Mouse (Mus musculus) hindlimb bud, embryonic 11.5 days (tissue): ENCODE results near the gene Gtf3c4.

Source experiments
- DNase-seq: peaks from one replicate; pipeline ENCODE4 v3.0.0-alpha.2; 2012; ENCODE audit warnings: low read depth, low spot score; ENCODE audit errors: extremely low spot score

Gene Gtf3c4

GRCm38 (mm10) chr2:28803406-28803805, 36.8 kb downstream of the Gtf3c4 start:
- DNase-seq = no peak

- peak; percentile 54 for DNase-seq
Observed at GRCm38 (mm10) chr2:28799575-28799974, 40.6 kb downstream of the Gtf3c4 start.

DNA sequence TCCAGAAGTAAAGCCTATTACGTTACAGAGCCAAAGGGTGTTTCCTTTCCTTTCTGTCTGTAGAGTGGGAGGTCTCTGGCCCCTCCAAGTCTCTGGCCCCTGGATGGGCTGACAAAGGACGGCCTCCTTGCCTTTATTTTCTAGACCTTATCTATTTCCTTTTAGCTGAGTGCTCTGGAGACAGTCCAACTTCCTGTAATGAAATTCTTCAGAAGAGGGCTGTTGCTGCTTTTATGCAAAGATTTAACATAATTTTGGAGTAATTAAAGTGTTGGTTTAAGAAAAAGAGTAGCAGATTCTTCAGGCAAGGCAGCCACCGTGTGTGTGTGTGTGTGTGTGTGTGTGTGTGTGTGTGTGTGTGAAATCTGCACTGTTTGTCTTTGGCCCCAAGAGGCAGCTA, 41.8 kb downstream of the Gtf3c4 start:
- DNase-seq = no peak

GRCm38 (mm10) chr2:28797490-28798106, 42.6 kb downstream of the Gtf3c4 start:
- DNase-seq = no peak

DNA sequence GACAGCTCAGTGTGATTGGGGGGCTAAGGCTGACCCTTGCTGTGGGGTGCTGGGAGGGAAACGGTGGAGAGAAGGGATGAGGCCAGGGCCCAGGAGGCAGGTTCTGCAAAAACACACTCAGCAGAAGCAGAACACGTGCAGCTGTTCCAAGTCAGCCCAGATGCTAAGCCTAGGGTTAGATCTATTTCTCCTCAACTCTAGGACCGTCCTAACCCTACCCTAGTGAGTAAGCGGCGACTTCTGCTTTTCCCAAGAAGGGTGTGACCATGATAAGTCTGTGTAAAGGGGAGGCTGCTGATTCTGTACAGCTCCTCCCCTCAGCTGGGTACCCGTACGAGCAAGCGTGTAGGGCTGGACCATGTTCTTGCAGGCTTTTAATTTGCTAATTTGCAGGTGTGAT, 43.9 kb downstream of the Gtf3c4 start:
- DNase-seq = no peak

DNA sequence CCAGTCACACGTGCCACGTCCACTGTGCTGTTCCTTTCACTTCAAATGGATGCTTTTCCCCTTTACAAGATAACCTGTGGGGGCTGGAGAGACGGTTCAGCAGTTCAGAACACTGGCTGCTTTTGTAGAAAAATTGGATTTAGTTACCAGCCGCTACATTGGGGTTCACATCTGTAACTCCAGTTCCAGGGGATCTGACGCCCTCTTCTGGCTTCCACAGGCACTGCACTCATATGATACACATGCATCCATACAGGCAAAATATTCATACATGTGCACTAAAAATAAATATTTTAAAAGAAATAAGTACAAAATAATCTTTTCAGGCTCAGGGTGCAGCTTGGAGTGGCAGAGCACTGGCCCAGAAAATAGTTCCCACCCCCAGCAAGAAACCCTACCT, 45.5 kb downstream of the Gtf3c4 start:
- no peak for DNase-seq

- peak; percentile 53 for DNase-seq
Observed at GRCm38 (mm10) chr2:28792931-28793610, 47.1 kb downstream of the Gtf3c4 start.

DNA sequence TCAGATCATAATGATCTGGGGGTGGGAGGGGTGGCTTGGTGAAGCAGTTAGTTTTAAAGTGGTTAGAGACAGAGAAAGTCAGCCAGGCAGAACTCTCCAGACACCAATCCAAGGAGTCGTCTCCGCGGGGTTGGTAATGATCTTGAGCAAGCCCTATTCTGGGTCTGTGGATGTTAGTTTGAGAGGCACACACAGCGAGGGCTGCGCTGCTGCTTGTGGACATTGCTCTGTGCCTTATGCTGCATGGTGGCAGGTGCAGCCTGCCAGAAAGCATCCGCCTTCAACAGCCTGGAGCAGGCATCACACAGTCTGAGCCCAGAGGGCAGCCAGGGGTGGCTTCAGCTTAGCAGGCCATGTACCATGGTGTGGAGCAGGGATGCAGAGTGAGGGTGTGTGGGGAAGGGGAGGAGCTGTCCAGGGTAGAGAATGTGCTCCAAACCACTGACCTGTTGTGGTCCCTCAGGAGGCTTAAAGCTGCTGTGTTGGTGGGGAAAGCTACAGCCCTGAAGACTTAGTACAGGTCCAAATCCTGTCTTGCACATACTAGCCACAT, 53.0 kb downstream of the Gtf3c4 start:
- DNase-seq = no peak

- no peak for DNase-seq
Observed at GRCm38 (mm10) chr2:28786355-28787066, 53.6 kb downstream of the Gtf3c4 start.

DNA sequence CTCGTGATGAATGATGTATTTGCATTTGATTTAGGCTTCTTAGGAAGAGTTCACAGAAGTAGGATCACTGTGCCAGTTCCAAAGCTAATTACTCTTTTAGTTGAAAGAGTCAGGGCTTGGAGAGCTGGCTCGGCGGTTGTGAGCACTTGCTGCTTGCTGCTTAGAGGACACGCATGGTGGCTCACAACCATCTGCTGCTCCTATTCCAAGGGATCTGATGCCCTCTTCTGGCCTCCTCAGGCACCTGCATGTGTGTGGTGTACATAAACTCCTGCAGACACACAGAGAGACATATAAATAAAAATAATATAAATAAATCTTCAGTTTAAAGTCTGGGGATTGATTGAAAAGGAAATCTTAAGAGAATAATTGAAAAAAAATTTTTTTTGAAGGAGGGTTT, 58.9 kb downstream of the Gtf3c4 start:
- DNase-seq = no peak

GRCm38 (mm10) chr2:28780001-28780782, 60.0 kb downstream of the Gtf3c4 start:
- no peak for DNase-seq

DNA sequence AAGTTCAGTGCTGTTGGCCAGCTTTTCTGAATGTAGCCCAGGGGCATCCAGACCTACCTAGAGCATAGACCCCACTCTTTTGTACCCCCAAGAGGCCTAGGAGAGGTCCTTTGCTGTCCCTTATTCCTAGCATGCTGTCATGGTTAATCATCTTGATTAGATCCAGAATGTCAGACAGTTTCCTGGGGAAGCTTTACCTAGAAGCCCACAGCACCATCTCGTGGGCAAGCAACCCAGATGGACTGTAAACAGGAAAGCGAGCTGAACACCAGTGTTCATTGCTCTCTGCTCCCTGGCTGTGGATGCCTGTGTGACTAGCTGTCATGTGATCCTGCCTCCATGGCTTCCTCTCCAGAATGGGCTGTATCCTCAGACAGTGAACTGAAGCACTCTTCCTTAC, 63.4 kb downstream of the Gtf3c4 start:
- DNase-seq = no peak

- no peak for DNase-seq
Observed at GRCm38 (mm10) chr2:28774073-28774472, 66.1 kb downstream of the Gtf3c4 start.
